Mouse (Mus musculus): ENCODE measurements around the gene Ssh3.

GRCm38 (mm10) chr19:4211891-4212588, 56.9 kb downstream of the Ssh3 start:
- TF ChIP-seq CTCF (IDR thresholded peaks at IDR 0.05; ENCODE audit: low read depth, low read length) (no peak), GATA1 (IDR thresholded peaks at IDR 0.05; ENCODE audit: borderline replicate concordance, low read length) (no peak), GATA2 (IDR thresholded peaks at IDR 0.05; ENCODE audit: borderline replicate concordance, low read depth, low read length) (no peak)
